Mouse (Mus musculus): ENCODE measurements around the gene Lrp5.
"Not testable (repeated sequence)": the region's sequence is repeated elsewhere in the genome, so short reads cannot be mapped to it uniquely, and the experiment has no call there.

Lrp5 gene

DNA sequence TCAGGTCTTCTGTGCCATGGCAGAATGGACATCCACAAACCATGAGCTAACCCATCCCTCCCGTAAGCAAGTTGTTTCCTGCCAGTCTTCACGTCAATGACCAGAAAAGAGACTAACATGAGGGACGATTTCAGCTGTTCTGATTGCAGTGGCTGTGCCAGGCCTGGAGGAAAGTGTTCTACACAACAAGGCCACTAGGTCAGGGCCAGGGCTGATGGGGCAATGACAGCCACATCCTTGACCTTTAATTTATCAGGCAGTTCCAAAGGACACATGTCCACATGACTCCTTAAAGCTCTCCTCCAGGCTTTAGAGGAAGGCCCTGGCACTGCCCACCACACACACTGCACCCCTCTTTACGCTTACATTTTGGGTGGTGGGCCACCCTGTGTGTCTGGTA is 9.1 kb upstream of the Lrp5 start:
- DNase-seq (ENCODE audit: low spot score in 2 of 2): no peak

GRCm38 (mm10) chr19:3695006-3695405 is 8.6 kb upstream of the Lrp5 start:
- DNase-seq (ENCODE audit: low spot score in 2 of 2): no peak

DNA sequence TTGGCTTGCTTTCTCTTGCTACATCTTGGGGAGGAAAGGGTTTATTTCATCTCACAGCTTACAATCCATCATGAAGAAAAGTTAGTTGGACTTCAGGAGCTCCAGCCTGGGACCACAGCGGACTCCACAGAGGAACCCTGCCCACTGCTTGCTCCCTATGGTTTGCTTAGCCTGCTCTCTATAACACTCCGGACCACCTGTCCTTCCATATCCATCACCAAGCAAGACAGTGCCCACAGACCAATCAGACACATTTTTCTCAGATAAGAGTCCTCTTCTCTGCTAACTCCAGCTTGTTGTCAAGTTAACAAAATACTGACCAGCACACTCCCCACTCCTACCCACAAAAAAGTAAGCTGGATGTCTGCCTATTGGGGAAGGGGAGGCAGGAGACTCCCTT is 8.1 kb upstream of the Lrp5 start:
- DNase-seq (ENCODE audit: low spot score in 2 of 2): no peak

GRCm38 (mm10) chr19:3692414-3693145 is 6.2 kb upstream of the Lrp5 start:
- DNase-seq (ENCODE audit: low spot score in 2 of 2): no peak

DNA sequence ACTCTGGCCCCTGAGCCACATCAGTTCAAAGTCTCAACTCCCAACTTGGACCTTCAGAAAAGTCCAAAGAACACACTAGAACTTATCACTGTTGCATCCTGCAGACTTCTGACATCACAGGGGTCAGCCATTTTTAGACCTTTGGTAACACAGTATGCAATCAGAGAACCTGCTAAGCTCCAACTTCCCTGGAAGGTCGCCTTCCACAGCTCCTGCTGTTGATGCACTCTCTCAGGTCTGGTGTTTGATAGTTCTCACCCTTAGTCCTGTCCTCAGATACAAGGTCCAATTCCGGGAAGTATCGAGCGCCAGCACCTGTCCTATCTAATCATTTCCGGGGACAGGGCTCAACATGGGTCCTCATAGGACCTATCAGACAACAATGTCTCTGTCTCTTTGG is 5.0 kb upstream of the Lrp5 start:
- no peak for DNase-seq (ENCODE audit: low spot score in 2 of 2)

DNA sequence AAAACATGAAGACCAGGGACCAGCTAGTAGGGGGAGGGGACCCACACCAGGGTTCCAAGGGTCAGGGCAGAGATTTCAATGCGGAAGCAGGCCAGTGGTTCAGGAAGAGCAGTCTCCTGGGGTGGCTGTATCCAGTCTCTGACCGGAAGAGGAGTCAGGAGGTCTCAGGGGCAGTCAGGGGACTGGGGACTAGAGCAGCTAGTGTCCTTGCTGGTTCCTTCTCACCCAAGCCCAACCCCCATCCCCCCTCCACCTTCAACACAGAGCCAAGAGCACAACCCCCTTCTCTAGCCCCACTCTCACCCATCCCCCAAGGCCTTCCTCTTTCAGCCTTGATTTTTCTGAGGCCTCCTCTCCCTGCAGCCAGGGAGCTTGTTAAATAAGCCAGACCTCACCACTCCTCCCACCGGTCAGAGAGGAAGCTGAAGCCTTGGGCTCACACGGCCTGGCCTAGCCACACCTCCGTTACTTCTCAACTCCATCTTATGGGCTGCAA is 1.4 kb upstream of the Lrp5 start:
- peak in 1 of 2 experiments; percentile 69 for DNase-seq (ENCODE audit: low spot score in 2 of 2)

- no peak for DNase-seq (ENCODE audit: low spot score in 2 of 2)
Observed at GRCm38 (mm10) chr19:3685611-3686214, 651 bp downstream of the Lrp5 start.

- DNase-seq (ENCODE audit: low spot score in 2 of 2): no peak
Observed at GRCm38 (mm10) chr19:3684957-3685580, 1.3 kb downstream of the Lrp5 start.

DNA sequence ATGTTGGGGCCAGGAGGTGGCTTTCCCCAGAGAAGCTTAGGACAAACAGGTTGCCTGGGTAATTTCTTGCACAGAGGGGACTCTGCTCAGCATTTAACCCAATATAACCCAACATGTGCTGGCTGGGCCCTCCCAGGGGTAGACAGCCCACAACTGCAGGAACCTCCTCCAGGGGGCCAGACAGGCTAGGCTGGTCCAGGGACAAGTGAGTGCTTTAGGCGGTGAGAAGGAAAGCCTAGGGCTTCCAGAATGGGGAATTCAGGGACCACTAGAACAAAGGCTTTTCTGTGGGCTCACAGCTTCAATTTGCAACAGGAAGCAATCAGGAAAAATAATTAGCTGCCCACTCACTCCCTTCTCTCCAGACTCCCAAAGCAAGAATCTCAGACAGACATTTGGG is 1.9 kb downstream of the Lrp5 start:
- DNase-seq (ENCODE audit: low spot score in 2 of 2): no peak

DNA sequence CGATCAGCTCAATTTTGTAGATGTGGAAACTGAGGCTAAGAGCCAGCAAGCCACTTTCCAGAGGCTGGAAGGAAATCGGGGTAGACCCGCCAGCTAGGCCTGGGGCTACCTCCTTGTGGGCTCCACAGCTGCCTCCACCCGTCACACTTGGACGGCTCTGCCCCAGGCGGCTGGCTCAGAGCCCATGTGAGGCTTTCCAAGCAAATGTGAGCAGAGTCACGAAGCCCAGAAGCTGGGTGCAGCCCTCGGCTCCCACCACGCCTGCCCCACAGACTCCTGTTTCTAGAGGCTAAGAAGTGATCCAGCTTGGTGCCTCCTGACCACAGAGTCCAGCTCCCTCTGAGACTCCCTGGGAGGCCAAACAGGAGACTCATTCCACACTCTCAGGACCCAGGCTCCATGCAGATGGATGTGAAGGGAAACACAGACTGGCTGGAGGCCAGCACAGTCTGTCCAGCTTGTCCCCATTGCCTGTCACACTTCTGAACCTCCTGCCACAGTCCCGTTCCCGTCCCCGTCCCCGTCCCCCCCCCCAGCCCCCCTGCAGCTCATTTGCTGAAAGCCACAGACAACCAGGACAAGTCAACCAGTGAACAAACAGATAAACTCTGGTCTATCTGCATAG is 4.9 kb downstream of the Lrp5 start:
- peak; percentile 45 to 49 for DNase-seq (ENCODE audit: low spot score in 2 of 2)

DNA sequence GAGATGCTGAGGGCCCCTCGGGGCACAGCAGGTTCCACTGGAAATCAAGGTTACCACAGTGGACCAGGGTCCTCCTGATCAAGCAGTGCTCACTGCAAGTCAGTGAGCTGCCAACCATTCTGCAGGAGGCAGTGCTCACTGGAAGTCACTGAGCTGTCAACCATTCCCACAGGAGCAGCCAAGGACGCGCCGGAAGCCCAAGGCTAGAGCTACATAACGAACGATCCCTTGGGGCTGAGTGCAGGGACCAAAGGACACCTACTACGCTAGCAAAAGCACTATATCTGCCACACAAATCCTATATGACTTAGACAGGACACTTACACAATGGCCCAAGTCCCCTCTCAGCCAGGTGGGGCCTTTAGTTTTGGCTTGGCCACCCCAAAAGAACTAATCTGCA is 5.6 kb downstream of the Lrp5 start:
- no peak for DNase-seq (ENCODE audit: low spot score in 2 of 2)

DNA sequence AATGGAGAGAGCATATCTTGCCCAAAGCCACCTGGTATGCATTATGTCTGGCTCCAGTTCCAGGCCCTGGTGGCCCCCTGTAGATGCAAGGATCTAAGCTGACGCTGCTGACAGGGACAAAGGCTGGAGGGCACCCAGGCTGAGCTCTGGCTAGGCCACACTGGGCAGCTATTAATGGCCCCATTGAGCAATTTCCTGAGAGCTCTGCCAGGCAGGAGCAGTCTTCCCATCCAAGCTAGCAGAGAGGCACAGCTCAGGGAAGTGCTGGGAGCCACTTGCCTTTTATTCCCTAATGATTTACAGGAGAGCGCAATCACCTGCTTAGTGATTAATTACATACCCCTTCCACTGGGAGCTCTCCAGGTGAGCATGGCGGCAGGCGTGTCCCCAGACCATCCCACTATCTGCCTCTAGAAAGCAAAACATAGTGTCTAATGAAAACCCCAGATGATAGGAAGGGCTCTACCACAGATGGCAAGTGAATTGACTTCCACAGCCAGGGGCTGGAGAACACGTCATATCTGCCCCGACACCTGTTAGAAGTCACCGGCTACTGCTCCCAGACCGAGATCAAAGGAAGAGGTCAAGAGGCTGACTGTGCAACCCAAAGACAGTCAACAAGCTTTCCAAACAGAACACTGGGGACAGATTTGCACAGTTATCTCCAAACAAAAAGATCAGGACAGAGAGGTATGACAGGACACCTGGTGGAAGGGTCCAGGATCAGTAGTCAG is 12.1 kb downstream of the Lrp5 start:
- no peak for DNase-seq (ENCODE audit: low spot score in 2 of 2)

DNA sequence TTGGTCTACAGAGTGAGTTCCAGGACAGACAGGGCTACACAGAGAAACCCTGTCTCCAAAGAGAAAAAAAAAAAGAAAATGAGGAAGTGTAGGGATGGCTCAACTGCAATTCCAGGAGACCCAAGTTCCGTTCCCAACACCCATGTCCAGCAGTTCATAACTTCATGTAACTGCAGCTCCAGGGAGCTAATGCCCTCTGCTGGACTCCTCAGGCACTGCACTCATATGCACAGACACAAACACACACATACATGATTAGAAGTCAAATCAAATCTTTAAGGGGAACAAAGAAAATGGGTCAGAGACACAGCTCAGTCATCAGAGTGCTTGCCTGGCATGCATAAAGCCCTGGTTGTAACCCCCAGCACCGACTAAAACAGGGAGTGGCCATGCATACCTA is 13.2 kb downstream of the Lrp5 start:
- no peak for DNase-seq (ENCODE audit: low spot score in 2 of 2)

DNA sequence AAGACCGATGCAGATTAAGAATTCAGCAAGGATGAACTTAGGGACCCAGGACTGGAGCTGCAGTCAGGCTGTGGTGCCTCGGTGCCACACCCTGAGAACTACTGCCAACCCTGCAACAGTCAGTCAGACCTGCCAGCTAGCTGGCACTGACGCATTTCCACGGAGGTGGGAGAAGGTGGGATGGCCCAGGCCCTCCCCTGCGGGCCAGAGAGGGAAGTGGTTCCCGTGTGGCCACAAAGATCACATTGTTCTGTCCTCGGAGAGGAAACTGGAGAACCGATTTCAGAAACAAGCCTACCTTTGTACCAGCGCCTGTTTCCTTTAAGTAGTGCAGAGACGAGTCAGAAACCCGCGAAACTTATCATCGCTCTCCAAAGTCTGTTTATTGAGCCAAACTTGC is 17.3 kb downstream of the Lrp5 start:
- DNase-seq (ENCODE audit: low spot score in 2 of 2): no peak

GRCm38 (mm10) chr19:3668551-3668950 is 17.8 kb downstream of the Lrp5 start:
- no peak for DNase-seq (ENCODE audit: low spot score in 2 of 2)

GRCm38 (mm10) chr19:3667979-3668378 is 18.4 kb downstream of the Lrp5 start:
- no peak for DNase-seq (ENCODE audit: low spot score in 2 of 2)

GRCm38 (mm10) chr19:3667155-3667895 is 19.0 kb downstream of the Lrp5 start:
- no peak for DNase-seq (ENCODE audit: low spot score in 2 of 2)

- DNase-seq (ENCODE audit: low spot score in 2 of 2): no peak
Observed at GRCm38 (mm10) chr19:3666632-3667031, 19.7 kb downstream of the Lrp5 start.

DNA sequence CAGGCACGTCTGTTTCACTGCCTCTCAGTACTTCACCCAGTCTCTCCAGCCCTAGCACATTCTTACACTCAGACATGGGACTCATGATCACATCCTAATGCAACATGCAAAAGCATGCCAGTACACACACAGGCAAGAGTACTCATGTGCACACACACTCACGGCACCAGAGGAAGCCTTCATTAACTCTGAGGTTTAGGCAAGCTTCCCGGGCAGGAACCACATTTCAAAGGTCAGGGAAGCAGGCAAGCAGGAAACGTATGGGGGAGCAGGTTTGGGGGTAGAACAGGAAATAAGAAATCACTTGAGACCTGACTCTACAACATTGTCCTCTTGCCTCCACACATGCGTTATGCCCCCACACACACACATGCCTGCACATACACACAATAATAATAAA is 20.9 kb downstream of the Lrp5 start:
- no peak for DNase-seq (ENCODE audit: low spot score in 2 of 2)

DNA sequence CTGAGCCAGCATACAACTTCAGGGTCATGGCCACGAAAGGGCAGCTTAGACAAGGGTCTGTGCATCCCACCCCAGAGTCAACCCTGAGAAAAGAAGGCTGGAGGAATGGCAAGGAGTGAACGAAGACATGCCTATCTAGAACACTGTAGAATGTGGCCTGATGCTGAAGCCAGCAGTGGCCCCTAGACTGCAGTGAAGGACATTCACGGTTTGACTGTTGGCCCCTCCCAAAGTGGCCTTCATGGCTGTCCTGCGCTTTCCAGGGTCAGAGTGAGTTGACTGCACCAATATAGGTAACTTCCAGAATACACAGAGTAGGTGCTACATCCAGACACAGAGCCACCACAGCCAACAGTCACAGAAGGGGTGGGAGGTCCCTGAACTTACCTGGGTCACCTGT is 28.4 kb downstream of the Lrp5 start:
- no peak for DNase-seq (ENCODE audit: low spot score in 2 of 2)

DNA sequence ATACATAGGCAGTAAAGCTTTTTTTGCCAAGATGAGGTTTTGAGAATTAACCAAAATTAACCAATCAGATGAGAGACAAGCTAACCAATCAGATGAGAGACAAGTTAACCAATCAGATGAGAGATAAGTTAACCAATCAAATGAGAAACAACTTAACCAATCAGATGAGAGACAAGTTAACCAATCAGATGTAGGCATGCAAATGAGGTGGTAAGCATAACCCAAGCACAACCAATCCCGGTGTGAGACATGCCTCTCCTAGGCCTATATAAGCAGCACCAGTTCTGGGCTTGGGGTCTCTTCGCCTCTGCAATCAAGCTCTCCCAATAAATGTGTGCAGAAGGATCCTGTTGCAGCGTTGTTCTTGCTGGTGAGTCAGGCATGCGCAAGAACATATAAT is 29.3 kb downstream of the Lrp5 start:
- DNase-seq (ENCODE audit: low spot score in 2 of 2): not testable (repeated sequence)

All from frontal cortex, postnatal 10 days (tissue).